Mouse (Mus musculus) thymus, postnatal 10 days (tissue): ENCODE measurements at regions not wholly inside any gene's neighbourhood (a gene's known extent, or its start where the extent isn't known, plus 50 kb on each side); places are given as distances from the start of the nearest gene placed in this dataset.

ENCODE experiments used
- DNase-seq, 2 experiments: peaks; one replicate each; pipeline ENCODE4 v3.0.0; 2021; ENCODE audit warnings: low spot score in 2 of 2

GRCm38 (mm10) chr9:32005348-32005747, 92.1 kb upstream of the Barx2 start:
- DNase-seq: no peak

DNA sequence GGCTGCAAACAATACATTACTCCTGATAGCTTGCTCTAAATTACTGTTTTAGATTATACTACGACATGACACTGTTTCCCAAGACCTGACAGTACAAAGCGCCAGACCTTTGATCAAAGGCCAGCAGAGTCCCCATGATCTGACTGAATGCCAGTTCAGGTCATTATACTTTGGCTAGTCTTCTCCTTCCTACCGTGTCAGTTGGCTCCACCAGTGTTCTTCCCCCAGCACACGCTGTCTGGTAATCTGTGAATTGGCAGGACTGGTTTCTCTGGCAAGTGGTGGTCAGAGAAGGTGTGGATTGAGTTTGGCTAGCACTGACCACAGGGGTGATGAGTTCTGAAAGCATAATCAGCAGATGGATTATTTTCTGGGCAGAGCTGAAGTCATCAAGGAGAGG, 93.1 kb upstream of the Barx2 start:
- DNase-seq: no peak

- no peak for DNase-seq
Measured at GRCm38 (mm10) chr9:32010953-32011770, 97.9 kb upstream of the Barx2 start.

DNA sequence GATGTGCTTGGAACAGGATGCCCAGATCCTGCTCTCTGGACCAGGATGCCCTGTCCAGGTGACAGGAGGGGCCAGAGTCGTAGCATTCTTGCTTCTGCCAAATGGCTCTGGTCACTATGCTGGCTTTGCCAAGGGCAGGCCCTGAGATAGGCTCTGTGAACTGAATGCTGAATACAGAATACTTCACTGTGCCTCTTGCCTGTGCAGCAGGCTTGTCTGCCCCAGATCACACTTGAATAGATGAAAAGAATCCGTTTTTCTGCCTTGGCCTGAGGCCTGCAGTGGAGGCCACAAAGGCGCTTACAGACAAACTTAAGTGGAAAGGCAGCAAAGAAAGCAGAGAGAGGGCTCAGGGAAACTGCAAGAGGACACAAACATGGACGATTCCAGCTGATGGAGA, 99.7 kb upstream of the Arhgap32 start:
- DNase-seq: no peak

- no peak for DNase-seq
Measured at GRCm38 (mm10) chr9:32018020-32018419, 97.9 kb upstream of the Arhgap32 start.

DNA sequence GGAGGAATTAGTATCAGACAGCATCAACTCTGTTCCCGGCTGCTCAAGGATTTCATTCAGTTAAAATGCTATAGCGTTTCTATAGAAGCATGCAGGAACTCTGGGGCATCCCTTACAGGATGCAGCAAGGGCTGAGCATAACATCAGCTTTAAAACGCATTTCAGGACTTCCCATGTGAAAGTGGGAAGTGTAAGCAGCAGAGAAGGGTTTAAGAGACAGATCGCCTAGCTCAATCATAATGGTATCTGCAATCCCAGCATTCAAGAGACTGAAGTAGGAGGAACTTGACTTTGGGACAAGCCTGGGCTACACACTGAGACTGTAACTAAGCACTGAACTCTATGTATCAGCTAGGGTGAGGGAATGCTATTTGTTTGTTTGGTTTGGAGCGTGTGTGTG, 96.2 kb upstream of the Arhgap32 start:
- no peak for DNase-seq

DNA sequence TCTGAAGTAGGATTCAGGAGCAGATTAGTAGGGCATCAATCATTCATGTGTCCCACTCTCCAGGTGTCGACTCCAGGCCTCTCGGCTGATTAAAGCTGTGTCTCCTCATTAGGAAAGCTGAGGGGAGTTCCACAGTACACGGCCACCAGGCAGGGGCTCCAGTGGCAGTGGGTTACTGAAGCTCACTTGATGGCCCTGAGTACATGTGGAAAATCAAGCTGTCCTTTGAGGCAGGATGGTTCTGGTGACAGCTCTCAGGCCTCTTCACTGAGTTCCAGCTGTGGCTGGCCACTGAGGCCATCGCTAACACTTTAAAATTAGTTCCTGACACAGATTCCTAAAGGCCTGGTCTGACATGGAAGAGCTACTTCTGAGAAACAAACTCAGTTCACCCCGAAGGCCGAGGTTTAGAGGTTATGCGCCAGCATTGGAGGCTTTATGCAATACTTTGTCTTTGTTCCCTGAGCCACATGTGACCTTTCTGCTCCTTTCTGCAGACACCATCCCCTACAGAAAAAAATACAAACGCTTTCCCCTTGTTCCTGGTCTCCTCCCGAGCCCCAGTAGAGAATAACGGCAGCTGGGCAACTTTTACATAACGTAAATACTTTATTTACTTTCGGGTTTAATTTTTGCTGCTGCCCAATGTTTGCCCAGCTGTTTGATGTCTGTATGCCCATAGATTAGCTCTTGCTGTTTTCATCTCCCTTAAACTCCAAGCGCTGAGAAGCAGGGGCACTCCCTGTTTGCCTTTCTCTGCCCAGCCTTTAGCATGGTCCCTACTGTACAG, 94.8 kb upstream of the Arhgap32 start:
- DNase-seq: no peak

DNA sequence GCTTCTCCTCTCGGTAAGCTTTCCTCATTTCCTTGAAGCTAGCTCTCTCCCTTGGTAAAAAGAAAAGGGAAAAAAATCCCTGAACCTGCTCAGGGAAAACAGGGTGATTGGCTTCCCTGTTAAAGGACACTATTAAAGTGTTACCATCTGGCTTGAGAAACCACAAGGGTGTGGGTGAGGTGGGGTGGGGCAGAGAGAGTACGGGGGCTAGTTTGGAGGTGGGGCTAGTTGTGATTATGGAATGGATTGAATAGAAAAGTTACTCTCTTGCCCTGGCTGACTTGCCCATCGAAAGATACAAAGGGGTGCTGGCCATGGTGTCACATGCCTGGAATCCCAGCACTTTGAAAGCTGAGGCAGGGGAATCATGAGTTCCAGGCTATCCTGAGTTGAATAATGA, 94.2 kb upstream of the Arhgap32 start:
- no peak for DNase-seq

GRCm38 (mm10) chr9:32022996-32023395, 92.9 kb upstream of the Arhgap32 start:
- DNase-seq: no peak

- DNase-seq: no peak
Measured at GRCm38 (mm10) chr9:32024767-32025166, 91.2 kb upstream of the Arhgap32 start.

- DNase-seq: no peak
Measured at GRCm38 (mm10) chr9:32027962-32028361, 88.0 kb upstream of the Arhgap32 start.

- DNase-seq: no peak
Measured at GRCm38 (mm10) chr9:32029001-32029400, 86.9 kb upstream of the Arhgap32 start.

GRCm38 (mm10) chr9:32029786-32030185, 86.2 kb upstream of the Arhgap32 start:
- no peak for DNase-seq

GRCm38 (mm10) chr9:32030203-32030602, 85.7 kb upstream of the Arhgap32 start:
- DNase-seq: no peak

DNA sequence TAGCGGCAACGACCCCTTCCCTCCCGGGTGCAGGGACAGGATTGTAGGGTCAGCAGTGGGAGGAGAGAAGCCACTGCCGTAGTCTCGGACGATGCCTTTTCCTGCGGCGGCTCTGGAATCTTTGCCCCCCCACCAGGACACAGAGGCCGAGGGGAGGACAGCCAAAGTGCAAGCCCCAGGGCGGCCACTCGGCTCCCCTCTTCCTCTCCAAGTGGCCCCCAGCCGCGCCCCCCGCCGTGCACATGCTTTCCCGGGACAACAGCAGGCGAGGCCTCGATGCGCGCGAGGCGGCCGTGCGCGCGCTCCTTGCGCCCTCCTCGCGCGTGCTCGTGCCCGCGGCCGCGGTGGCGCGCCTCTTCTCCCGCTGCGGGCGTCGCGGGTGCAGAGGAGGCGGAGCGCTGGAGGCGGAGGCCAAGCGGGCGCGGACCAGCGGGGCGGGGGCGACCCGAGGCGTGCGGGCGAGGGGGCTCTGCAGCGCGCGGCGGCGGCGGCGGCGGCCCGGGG, 83.9 kb upstream of the Arhgap32 start:
- DNase-seq: peak; percentile 28 to 60

DNA sequence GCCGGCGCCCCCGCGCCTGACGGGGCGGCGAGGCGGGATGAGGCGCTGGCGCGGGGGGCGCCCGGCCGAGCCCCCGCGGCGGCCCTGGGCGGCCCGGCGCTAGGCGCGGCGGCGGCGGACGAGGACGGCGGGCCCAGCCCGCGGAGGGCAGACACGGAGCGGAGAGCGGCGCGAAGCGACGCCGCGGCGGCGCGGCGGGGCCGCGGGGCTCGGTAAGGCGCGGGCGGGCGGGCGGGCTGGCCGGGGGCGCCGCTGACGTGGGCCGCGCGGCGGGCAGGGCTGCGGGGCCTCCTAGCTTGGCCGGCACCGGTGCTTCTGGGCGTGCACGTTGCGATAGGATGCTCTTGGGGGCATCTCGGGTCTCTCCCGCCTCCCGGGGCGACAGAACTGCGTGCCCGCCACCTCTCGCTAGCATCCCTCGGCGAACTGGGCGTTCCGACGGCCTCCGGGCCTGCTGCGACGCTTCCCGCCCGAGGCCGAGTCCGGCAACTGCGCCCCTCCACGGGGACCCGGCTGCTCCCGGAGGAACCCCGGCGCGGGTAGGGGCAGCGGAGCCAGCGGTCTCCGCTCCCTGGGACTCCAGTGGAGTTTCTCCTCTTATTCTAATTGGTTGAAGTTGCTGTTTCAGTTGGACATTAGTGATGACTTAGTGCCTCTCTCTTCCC, 83.3 kb upstream of the Arhgap32 start:
- peak in 1 of 2 experiments; percentile 28 for DNase-seq

- no peak for DNase-seq
Measured at GRCm38 (mm10) chr9:32033937-32034336, 82.0 kb upstream of the Arhgap32 start.

- no peak for DNase-seq
Measured at GRCm38 (mm10) chr9:32039999-32040398, 75.9 kb upstream of the Arhgap32 start.

DNA sequence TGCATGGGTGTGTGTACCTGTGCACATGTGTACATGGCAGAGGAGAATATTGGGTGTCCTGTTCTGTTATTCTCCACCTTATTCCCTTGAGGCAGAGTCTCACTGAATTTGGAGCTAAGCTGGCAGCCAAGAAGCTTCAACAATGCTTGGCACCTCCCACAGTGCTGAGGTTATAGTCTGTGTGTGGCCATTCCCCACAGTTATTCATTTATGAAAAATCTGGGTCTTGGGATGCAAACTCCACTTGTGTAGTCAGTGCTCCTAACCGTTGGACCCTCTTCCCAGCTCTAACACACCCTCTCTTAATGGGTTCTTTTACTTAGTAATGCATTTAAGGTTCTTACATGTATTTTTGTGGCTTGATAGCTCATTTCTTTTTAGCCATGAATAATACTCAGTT, 72.6 kb upstream of the Arhgap32 start:
- no peak for DNase-seq

GRCm38 (mm10) chr9:32046791-32047190, 69.1 kb upstream of the Arhgap32 start:
- DNase-seq: no peak

DNA sequence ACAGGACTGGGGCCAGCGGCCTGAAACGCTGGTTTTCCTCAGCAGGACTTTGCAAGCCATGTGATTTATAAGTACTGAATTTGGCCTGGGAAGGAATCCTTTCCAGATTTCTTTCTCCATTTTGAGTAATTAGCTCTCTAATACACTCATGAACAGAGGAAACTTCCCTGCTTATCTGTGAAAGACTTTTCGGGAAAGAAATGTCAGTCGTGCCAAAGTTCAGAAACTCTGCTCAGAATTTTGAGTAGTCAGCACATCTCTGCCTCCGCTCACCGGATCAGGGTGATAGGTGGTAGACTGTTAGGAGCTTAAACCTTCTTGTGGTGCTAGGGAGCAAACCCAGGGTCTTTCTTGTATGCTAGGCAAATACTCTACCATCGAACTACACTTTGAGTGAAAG, 67.0 kb upstream of the Arhgap32 start:
- no peak for DNase-seq

- no peak for DNase-seq
Measured at GRCm38 (mm10) chr9:32049546-32049945, 66.4 kb upstream of the Arhgap32 start.
